Mouse (Mus musculus) retina, postnatal 7 days (tissue): ENCODE measurements around the gene Fignl1.
A peak's percentile ranks its signal among the peaks of the same experiment; 100 is the strongest.

Source experiments
- DNase-seq: peaks from one replicate; pipeline ENCODE4 v3.0.0-alpha.2; 2012; ENCODE audit warnings: low read depth, low spot score

Gene Fignl1

DNA sequence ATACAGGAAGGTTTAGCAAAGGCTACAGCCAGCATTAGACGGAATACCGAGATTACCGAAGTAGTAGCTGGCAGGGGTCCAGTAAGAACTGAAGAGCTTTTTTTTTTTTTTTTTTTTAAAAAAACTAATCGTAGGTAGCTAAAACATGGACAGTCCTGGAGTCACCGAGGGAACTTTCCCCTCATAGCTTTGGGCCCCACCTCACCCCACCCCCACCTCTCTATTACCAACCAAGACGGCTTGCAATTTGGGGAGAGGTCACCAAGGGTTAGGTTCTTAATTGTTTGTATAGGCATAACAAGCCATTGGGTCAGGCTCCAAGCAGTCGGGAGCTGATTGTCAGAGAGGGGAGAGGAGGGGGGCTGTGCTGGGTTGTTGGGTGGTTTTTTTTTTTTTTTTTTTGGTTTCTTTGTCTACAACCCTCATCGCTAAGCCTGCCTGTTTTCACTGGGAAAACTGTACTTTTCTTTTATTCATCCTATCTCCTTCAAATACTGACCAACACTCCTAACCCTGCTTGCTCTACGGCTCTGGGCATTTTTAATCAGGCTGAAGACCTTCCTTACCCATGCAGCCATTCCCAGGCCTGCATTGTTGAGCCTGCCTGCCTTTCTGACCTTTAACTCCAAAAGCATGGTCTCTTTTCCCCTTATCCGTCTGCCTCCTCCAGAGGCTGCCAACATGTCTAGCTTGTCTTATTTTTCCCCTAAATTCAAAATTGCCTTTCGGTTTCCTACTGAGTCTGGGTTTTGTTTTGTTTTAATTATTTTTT is 828 bp upstream of the Fignl1 start:
- DNase-seq = no peak

DNA sequence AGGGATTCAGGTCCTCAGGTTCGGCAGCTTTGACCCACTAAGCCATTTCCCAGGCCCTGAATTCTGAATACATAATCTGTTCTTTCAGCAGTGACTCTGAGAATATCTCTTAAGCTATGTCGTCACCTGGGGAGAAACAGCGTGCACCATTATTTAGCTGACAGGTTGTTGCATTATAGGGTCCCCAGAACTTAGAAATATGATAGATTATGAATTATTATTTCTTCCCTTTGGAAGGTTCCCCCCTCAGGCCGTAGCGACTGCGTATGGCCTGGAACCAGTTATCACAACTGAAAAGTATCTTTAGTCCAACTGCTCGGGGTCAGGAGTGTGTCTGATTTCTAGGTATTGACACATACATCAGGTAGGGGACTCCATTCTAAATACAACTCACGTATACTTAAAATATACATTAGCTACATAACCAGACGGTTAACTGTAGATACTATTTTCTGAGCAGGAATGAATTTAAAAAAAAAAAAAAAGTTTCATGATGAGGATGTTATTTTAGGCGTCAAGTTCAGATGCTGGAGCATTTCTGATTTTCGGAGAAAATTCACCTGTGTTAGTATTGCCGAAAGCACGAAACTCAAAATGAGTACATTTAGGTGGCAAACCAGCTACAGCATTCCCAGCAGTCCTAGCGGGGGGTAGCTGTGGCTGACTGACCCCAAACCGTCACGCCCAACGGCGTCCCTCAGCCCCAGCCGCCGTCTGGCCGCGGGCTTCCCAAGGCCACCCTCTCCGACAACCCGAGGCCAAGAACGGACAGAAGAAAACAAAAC is 535 bp downstream of the Fignl1 start:
- DNase-seq = no peak

DNA sequence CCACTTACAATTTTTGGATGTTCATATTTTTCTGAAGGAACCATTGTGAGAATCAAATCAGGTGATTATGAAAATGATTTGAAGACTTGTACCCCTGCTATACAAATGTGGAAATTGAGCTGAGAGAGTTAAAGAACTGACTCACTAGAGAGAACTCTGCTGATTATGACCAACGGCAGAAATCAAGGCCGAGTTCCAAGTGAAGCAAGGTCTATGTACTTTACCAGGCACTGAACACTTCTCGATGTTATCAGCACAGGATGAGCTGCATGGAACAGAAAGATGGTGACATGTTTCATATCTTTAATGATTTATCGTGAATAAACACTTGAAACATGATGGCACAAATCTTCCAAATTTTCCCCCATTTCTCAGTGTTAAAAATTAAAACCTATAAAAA is 2.8 kb downstream of the Fignl1 start:
- no peak for DNase-seq

DNA sequence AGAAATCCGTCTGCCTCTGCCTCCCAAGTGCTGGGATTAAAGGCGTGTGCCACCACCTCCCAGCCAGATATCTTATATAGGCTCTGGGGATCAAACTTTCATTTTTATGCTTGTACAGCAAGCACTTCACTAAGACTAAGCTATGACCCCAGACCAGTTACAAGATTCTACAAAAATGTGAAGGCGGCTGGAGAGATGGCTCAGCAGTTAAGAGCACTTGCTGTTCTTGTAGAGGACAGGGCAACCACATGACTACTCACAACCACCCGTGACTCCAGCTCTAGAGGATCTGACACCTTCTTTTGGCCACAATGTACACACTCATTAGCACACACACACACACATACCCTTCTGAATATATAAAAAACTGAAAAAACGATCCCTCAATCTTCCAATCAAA is 4.3 kb downstream of the Fignl1 start:
- DNase-seq = no peak

DNA sequence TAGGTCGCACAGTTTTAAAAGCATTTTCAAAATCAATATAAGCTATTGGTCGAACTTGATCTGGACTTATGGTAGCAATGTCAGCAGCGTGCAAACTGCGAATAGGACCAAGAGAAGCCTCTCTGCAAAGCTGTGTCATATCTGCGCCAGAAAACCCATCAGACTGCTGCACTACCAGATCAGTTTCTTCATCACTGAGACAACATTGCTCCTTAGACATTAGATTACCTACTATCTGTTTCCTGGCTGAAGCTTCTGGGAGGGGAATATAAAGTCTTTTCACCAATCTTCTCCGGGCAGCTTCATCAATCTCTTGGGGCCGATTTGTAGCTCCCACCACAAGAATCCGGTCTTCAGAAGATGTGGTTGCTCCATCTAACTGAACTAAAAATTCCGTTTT is 7.7 kb downstream of the Fignl1 start:
- DNase-seq = no peak

DNA sequence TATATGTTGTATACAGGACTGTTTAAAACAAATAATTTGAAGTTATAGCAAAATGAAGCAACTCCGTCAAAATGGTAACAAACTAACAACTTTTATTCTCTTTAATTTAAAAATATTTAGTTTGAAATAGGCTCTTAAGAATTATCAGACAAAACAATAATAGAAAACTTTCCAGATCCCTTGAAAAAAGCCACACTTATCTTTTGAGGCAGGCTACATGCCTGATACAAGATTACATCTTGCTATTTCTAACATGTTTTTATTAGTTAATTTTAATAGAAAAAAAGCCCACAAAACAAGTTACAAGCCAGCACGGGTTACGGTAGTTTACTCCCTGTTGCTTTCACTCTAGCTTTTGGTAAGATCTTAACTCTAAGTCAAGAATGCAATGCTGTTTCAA is 8.5 kb downstream of the Fignl1 start:
- DNase-seq = no peak

DNA sequence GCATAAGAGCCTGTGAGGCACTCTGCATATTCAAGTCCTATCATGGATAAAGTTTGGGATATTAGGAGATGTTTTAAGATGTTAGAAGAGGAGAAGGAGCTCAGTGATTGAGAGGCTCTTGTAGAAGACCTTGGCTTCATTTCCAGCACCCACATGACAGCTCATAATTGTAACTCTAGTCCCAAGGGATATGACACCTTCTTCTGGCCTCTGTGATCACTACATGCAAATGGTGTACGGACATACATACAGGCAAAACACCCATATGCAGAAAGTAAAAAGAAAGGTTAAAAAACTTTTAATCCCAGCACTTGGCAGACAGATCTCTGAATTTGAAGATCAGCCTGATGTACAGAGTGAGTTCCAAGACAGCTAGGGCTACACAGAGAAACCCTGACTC is 10.1 kb downstream of the Fignl1 start:
- no peak for DNase-seq

DNA sequence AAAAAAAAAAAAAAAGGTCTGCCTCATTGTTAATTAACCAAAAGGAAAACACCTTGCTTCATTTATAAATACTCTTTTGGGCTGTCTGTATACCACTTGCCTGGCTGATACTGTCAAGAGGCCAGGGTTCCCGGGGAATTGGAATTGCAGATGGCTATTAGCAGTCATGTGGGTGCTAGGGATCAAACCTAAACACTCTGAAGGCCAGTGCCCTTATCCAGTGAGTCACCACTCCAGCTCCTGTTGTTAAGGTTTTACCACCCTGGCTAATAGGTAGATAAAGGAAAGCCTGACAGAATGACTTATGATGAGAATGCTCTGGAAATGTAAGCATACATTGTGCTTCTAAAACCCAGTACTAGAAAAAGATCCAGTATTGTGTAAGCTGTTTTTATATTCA is 14.1 kb downstream of the Fignl1 start:
- no peak for DNase-seq

DNA sequence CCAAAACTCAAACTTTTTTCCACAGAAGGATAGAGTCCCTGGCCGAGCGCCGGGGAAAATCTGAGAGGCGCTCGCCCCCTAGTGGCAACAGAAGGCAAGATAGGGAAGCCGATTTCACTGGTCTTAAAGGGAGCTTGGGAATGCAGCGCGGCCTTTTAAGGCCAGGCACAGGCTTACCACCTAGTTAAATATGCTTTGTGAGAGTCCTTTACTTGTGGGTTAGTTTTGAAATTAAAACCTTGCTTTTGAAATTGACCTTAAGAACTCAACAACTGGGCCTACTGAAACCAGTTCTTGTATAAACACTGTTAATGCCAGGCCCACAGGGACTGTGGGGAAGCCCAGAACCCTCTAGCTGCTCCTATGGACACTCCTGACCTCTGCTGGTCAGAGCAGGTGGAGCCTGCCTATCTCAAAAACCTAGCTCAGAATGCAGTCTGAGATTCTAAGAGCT is 20.2 kb downstream of the Fignl1 start:
- peak; percentile 67 for DNase-seq

DNA sequence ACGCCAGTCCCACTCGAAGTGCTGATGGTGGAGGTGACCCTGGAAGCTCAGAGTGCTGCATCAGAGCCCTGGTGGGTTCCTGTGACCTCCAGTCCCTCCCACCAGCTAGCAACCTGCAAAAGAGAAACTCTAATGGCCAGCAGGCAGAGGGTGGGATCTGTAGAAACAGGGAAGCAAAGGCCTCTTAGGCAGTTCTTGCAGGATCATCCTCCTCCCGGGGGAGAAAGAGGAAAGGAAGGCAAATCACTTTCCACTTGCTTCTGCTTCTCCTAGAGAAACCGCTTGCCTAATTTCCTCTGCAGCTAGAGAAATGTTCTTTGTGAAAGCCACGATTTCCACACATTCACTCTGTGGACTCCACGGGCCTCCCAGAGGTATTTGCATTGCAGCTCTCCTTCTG is 23.3 kb downstream of the Fignl1 start:
- DNase-seq = no peak

DNA sequence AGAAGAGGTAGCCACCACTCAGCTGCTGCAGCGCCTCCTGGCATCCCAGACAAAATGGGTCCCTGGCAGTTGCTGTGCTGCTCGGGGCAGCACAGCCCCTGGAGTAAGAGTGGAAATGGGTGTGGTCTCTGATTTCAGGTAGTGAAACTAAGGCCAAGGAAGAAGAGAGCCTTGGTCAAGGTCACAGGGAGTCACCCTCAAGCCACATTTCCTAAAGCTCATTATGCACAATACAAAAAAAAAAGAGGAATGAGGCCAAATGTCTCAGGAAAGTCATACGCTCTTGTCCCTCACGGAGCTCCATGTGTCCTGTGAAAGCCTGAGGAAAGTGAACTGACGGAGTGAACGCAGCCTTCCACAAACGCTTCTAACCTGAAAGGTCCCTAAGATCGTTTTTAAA is 27.0 kb downstream of the Fignl1 start:
- DNase-seq = no peak

DNA sequence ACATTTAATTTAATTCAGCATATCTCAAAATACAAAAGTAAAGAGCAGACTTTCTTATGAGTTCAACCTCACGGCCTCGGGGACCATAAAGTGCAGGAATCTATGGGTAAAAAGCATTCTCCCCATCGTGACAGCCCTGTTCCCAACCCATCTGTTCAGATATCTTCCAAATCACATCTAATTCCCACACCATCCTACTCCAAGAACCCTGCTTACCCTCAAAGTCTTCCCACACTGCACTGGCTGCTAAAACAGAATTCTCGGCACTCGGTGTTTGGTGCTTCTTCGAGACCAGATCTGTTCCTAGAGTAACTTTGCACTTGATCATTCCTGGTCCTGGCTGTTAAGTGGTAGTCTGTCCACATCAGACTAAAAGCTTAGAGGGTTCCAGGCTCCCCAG is 30.4 kb downstream of the Fignl1 start:
- no peak for DNase-seq

DNA sequence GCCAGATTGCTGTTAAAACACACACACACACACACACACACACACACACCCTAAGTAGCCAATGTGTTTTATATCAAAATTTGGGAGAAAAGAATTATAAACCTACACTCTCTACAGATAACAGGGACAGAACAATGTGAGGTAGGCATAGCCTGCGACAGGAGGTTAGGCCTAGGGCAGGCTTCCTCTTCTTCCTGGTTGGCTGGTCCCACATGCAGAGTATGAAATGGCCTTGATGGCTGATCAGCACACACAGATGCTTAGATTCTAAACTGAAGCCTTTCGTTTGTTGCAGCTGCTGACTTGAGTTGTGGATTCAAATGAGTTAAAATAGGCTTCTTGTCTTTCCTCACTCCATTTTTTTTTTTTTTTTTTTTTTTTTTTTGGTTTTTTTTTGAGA is 31.0 kb downstream of the Fignl1 start:
- no peak for DNase-seq

DNA sequence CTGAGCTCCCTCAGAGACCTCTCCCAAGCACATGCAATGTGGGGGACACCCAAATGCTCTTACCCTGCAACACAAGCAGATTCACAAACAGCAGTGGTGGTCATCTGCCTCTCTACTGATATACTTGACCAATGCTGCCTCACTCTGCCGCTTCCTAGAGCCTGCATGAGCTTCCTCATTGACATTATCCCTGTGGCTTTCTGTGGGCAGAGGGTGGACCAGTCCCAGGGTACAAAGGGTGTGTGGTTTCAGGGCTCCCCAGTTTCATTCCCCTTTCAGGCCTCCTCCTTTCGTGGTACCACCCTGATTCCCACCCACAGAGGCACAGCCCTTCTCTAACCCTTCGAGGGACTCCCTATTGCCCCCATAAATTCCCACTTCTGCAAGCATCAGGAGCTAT is 31.5 kb downstream of the Fignl1 start:
- no peak for DNase-seq

DNA sequence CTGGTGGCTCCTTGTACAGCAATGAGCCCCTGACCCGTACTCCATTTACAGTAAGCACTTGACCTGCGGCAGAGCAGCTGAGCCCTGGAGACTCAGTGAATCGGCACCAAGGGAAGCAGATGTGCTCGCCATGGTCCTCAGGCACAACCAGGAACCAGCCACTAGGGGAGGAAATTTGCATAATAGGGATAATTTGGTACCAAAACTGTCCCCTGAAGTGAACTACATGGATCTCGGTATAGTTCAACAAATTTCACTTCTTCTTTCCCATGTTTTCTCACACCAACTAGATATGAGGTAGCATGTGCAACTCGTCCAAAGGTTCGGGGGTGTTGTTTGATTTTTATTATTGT is 32.0 kb downstream of the Fignl1 start:
- no peak for DNase-seq

DNA sequence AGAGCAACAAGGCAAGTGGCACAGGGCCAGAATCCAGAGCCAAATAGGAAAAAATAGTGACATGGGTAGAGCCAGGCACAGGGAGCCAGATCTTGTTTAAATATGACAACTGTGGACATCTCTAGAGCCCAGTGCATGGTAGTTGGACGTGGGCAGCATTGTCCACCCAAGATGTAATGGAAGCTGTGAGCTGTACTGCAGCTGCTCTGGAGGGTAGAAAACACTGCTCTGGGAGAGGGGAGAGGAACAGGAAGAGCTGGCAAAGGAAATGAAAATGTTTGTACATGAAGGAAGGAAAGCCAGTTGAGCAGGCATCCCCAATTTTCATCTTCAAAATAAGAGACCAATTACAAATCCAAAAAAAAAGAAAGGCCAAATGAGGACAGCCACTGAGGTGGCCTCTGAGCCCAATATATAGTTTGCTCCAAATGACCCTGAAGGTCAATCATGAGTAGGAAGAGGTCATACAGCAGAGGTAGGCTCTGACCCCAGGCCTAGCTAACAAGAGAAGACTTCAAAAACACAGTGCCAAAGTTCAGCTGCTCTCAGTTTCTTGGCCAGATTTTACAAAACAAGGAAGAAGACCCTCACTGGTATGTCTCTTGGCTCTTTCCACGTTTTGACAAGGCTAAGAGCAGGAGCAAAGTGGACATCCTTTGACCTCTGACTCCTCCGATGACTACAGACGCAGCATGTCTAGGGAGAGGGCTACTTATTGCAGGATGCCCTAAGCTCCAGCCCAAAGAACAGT is 32.5 kb downstream of the Fignl1 start:
- no peak for DNase-seq

DNA sequence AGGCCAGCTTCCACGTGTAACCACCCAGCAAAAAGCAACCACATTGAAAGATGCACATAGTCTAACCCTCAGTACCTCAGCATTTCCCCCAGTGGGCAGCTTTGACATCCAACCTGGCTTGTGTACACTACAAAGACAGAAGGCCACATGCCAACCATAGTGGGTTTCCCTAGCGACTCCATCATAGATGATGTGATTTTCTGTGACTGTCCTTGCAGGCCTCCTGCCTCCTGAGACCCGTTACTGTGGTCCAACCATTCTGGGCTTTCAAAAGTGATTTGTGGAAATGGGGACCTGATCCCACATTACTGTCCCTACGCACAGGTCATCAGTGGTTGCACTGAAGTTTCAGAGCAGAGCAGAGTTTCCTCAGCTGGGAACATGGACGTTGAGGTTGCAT is 33.9 kb downstream of the Fignl1 start:
- no peak for DNase-seq

DNA sequence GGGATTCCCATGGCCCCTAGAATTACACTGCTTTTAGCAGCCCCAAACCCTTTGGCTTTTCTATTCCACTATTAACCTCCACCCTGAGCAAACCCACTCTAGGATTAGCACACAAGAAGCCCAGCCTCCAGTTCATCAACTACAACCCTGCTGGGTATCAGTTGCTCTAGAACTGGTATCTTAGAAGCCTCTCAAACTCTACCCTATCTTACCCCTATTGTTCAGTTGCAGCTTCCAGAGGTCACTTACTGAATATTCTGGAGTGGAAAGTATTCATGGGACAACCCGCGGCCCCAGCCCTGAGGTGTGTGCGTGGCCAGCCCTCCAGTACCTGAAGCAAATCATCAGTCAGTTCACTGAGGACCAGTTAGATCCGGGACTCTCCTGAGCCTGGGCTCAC is 34.4 kb downstream of the Fignl1 start:
- DNase-seq = no peak

DNA sequence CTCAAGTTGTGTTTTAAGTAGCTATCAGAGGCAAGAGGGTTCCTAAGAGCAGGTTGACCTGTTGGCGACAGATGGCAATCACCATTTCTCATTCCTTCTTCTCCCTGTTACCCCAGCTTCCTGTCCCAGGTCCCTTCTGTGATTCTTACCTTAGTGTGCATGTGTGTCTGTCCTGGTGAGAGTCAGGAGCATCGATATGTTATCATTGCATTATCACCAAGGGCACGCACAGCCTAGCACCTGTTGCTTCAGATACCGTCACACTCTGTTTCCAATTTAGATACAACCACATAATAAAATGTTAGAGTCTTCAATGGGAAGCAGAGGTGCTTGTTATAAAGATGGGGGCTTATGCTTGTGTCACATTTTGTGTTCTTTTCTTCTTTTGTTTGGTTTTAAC is 36.6 kb downstream of the Fignl1 start:
- no peak for DNase-seq

DNA sequence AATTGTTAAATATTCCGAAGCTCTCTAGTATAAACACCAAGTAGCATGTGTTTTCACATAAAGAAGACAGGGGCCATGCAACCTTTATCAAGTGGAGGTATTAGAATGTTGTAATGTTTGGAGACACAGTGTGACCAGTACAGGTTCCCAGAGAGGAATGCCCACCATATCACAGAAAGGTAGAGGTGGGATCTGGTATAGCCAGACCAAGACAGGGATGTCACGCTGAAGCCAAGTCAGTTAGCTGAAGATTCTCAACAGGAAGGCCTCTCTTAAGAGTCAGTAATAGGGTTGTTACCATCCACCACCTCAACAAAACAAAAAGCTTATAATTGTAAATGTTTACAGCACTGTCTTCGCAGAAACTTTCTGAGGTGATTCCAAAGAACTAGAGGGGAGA is 38.1 kb downstream of the Fignl1 start:
- no peak for DNase-seq

DNA sequence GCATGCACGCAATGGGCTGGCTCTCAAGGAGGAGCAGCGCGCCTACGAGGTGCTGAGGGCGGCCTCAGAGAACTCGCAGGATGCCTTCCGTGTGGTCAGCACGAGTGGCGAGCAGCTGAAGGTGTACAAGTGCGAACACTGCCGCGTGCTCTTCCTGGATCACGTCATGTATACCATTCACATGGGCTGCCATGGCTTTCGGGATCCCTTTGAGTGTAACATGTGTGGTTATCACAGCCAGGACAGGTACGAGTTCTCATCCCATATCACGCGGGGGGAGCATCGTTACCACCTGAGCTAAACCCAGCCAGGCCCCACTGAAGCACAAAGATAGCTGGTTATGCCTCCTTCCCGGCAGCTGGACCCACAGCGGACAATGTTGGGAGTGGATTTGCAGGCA is 39.5 kb downstream of the Fignl1 start:
- DNase-seq = no peak

DNA sequence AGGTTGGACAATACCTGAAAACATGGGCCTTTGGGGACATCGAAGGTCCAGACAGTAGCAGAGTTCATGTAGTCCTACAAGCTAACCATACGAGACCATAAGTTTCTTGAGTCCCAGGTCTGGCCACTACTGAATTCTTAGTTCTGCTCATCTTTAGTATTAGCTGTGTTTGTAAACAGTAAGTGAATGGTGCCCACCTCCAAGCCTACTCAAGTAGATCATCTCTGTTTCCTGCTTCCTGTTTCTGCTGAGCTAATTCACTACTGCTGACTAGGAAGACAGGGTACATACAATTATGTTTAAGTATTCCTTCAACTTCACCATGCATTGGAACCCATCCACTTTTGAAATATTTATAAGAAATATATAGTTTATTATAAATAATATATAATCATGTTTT is 40.7 kb downstream of the Fignl1 start:
- no peak for DNase-seq

DNA sequence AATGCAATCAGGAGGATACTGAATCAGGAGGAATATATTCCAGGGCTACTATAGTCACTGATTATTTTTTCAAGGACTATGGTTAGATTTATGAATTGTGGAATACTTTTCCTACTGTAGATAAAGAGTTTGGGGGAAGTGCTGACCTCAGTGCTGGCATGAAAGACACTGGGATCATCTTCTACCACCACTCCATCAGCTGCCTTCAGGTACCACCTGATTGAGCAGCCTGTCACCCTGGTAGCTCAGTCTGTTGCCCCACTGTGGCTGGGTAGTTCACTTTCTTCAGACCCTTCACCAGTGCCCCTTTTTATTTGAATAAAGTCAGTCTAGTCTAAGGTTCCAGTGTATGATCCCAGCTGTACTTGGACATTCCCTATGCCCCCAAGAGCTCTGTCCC is 42.0 kb downstream of the Fignl1 start:
- no peak for DNase-seq
